Mouse (Mus musculus): ENCODE data around the gene Srebf2. TPM values are rescaled to one million over a fixed set of nuclear protein-coding genes. Genes with fewer than 3 reads are reported as not detected.
A peak's percentile ranks its signal among the peaks of the same experiment; 100 is the strongest.

Gene Srebf2
- polyA plus RNA-seq, 1 experiment from 2014 or later, result 155 TPM

DNA sequence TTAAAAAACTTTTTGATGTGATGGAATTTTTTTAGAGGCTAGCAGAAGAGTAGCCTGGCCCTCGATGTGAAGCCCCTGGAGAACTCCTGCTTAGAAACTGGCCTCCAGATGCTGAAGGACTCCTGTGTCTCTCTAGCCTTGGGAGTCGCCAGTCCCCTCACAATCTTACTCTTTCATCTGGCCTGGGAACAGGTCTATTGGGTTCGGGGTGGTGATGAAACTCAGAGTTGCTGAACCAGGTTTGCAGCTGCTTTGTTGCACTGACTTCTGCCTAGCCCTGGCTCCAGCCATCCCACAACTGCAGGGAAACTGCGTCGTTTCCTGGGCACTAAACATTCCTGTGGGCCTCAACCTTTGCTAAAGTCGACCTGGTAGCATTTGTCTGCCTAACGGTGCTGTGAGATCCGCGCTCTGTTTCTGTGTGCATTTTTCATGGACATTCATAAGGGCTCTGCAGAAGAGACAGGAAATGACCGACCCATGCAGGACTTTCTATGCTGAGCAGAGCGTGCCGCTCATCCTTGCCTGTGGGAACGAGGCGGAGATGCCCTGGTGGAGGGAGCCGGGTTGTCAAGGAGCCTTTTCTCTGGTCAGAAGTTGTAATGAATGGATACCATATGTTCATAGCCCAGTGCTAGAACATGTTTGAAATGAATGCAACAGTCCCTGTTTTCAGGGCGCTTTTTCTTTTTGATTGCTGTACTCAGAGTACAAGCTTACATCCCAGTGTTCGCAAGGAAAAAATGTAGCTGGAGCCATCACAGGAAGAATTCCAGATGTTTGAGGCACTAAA is 11.5 kb downstream of the Srebf2 start:
- Histone ChIP-seq H3K4me3 (no peak overlapping the region), H3K9me3 (no peaks in the 10 kb centered on the region), H3K36me3 (no peaks in the 10 kb centered on the region), H3K9ac (no peak overlapping the region), H3K4me2 (0 out of 2 replicates have a peak overlapping the region, but pooled peaks have one; percentile 19), H3K4me1 (peaks cover 57% of the 10 kb centered on the region), H3K27me3 (no peaks in the 10 kb centered on the region), H3K27ac (peak overlapping the region; percentile 86)
- ATAC-seq (ENCODE audit: insufficient number of reproducible peaks, low FRiP score, low TSS enrichment, low read depth), result no peak
- 34% methylated on average over 17 of the region's 17 CpGs for WGBS

DNA sequence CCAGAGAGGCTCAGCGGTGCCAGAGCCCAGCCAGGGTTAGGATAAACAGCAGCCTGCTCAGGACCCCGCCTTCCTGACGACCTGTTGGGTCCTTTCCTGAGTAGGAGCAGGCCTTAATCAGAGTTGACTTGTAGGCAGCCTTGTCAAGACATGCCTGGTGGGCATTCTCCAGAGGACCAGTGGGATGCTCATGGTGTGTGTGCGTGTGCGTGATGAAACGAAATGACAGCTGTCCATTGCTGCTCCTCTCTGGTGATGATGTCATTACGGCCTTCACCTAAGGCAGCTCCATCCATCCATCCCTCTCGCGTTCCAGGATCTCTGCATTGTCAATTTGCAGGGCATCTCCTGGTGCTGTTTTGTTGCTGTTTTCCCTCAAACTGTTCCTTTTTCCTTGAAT is 12.5 kb downstream of the Srebf2 start:
- Histone ChIP-seq H3K27ac (peak overlapping the region; percentile 86), H3K4me3 (no peak overlapping the region), H3K36me3 (no peaks in the 10 kb centered on the region), H3K27me3 (no peaks in the 10 kb centered on the region), H3K4me2 (no peak overlapping the region), H3K4me1 (peaks cover 63% of the 10 kb centered on the region), H3K9ac (no peak overlapping the region), H3K9me3 (no peaks in the 10 kb centered on the region)
- WGBS, result 80% methylated on average over 9 of the region's 9 CpGs
- ATAC-seq (ENCODE audit: insufficient number of reproducible peaks, low FRiP score, low TSS enrichment, low read depth), result no peak

DNA sequence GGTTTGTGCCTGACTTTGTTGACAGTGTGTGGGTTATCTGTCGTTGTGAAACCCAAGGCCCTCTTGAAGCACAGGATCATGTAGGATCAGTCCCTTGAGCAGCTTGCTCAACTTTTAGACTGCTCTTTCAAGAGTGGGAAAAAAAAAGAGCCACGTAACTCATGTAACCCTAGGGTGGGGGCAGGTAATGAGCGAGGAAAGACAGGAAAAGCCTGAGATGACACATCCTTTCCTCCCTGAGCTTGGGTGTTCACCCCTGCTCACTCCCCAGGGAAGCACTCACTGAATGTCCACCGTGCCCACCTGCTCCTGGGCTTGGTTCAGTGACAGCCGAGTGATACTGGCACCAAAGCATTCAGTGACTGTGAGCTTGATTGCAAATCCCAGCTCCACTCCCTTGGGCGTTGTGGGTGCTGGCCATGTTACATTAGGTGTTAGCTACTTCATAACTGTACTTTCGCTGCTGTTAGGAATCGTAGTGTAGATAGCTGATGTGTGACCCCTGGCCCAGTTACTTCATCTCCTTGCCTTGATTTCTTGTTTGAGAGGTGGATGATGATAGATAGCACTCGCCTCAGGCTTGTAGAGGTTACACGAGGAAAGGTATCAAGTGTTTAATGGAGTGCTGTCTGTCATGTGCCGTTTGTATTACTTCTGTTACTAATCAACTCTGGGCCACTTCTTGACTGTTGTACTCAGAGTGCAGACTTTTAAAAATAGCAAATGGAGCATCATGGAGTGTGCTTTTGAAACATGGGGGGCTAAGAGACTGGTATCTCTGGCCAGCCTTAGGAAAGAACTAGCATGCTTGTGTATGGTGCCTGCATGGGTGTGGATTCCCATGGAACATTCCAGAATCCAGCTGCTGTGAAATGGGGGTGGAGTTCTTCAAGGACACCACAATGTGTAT is 14.0 kb downstream of the Srebf2 start:
- no peaks in the 10 kb centered on the region for H3K36me3 ChIP-seq
- H3K9ac ChIP-seq, result no peak overlapping the region
- no peaks in the 10 kb centered on the region for H3K27me3 ChIP-seq
- H3K9me3 ChIP-seq, result no peaks in the 10 kb centered on the region
- no peak overlapping the region for H3K4me2 ChIP-seq
- ATAC-seq (ENCODE audit: insufficient number of reproducible peaks, low FRiP score, low TSS enrichment, low read depth), result no peak
- WGBS, result 58% methylated on average over 11 of the region's 11 CpGs
- no peak overlapping the region for H3K4me3 ChIP-seq
- peaks cover 70% of the 10 kb centered on the region for H3K4me1 ChIP-seq
- H3K27ac ChIP-seq, result peak overlapping the region; percentile 86

GRCm38 (mm10) chr15:82161965-82162600 is 15.1 kb downstream of the Srebf2 start:
- no peak for ATAC-seq (ENCODE audit: insufficient number of reproducible peaks, low FRiP score, low TSS enrichment, low read depth)
- Histone ChIP-seq H3K9me3 (no peaks in the 10 kb centered on the region), H3K9ac (no peak overlapping the region), H3K27ac (no peak overlapping the region), H3K4me2 (no peak overlapping the region), H3K4me3 (no peak overlapping the region), H3K27me3 (no peaks in the 10 kb centered on the region), H3K36me3 (no peaks in the 10 kb centered on the region), H3K4me1 (peaks cover 78% of the 10 kb centered on the region)
- 71% methylated on average over 12 of the region's 12 CpGs for WGBS

- Histone ChIP-seq H3K27ac (peak overlapping the region; percentile 40; the same call in 1 of the 2 replicates), H3K4me2 (no peak overlapping the region), H3K27me3 (no peaks in the 10 kb centered on the region), H3K9me3 (no peaks in the 10 kb centered on the region), H3K36me3 (no peaks in the 10 kb centered on the region), H3K4me3 (no peak overlapping the region), H3K9ac (no peak overlapping the region), H3K4me1 (peaks cover 75% of the 10 kb centered on the region)
- no peak for ATAC-seq (ENCODE audit: insufficient number of reproducible peaks, low FRiP score, low TSS enrichment, low read depth)
- WGBS, result 82% methylated on average over 10 of the region's 10 CpGs
Observed at GRCm38 (mm10) chr15:82163356-82164060, 16.5 kb downstream of the Srebf2 start.

GRCm38 (mm10) chr15:82164061-82164399 is 17.0 kb downstream of the Srebf2 start:
- Histone ChIP-seq H3K4me3 (no peak overlapping the region), H3K9me3 (no peaks in the 10 kb centered on the region), H3K4me2 (no peak overlapping the region), H3K9ac (no peak overlapping the region), H3K27me3 (no peaks in the 10 kb centered on the region), H3K36me3 (no peaks in the 10 kb centered on the region), H3K4me1 (peaks cover 71% of the 10 kb centered on the region), H3K27ac (peak overlapping the region; percentile 40; the same call in 1 of the 2 replicates)
- no peak for ATAC-seq (ENCODE audit: insufficient number of reproducible peaks, low FRiP score, low TSS enrichment, low read depth)
- WGBS, result 57% methylated on average over 4 of the region's 4 CpGs

GRCm38 (mm10) chr15:82164496-82164895 is 17.5 kb downstream of the Srebf2 start:
- Histone ChIP-seq H3K4me3 (no peak overlapping the region), H3K27ac (no peak overlapping the region; the same call in 1 of the 2 replicates), H3K9me3 (no peaks in the 10 kb centered on the region), H3K36me3 (no peaks in the 10 kb centered on the region), H3K4me2 (no peak overlapping the region), H3K4me1 (peaks cover 66% of the 10 kb centered on the region), H3K27me3 (no peaks in the 10 kb centered on the region), H3K9ac (no peak overlapping the region)
- ATAC-seq (ENCODE audit: insufficient number of reproducible peaks, low FRiP score, low TSS enrichment, low read depth), result no peak
- 65% methylated on average over 7 of the region's 7 CpGs for WGBS

- H3K4me2 ChIP-seq, result no peak overlapping the region
- 52% methylated on average over 8 of the region's 8 CpGs for WGBS
- peaks cover 60% of the 10 kb centered on the region for H3K4me1 ChIP-seq
- ATAC-seq (ENCODE audit: insufficient number of reproducible peaks, low FRiP score, low TSS enrichment, low read depth), result no peak
- no peaks in the 10 kb centered on the region for H3K9me3 ChIP-seq
- H3K27me3 ChIP-seq, result no peaks in the 10 kb centered on the region
- H3K36me3 ChIP-seq, result peaks cover 10% of the 10 kb centered on the region
- H3K9ac ChIP-seq, result no peak overlapping the region
- no peak overlapping the region for H3K4me3 ChIP-seq
- peak overlapping the region; percentile 75 for H3K27ac ChIP-seq
Observed at GRCm38 (mm10) chr15:82165332-82166239, 18.6 kb downstream of the Srebf2 start.

DNA sequence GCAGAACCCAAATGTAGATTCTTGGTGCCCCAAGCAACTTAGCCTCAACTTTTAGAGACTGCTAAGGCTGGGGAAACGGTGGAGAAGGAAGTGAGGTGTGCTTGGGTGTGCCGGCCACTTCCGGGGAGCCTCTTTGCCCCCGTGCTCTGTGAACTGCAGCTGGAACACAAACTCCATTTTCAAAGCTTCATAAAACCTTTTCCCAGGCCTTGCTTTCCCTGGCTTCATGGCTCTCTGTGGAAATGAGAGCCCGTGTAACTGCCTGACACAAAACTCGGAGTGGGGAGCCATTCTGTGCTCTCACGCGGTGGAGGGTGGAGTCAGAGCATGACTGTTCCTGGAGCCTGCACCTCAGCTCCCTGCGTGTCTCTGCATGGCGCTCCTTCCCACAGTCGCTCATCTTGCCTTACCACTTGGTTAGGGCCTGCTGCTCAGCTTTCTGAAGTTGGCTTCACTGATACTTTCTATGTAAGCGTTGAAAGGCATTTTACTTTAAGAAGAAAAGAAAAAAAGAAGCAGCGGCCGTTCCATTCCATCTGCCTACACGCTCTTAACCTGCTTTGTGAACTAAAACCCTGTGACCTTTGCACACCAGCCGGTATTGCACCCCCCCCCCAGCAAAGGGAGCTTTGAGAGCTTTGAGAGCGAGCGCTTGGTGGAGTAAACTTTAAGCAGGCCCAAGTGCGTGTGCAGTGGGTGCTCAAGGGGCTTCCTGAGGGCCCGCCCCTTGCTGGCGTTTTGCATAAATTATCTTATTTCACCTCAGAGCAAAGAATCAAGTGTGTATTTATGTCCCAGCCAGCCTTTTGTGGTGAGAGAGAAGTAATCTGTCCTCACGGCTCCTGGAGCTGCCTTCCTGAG is 19.5 kb downstream of the Srebf2 start:
- peaks cover 19% of the 10 kb centered on the region for H3K36me3 ChIP-seq
- H3K4me3 ChIP-seq, result no peak overlapping the region
- WGBS, result 49% methylated on average over 22 of the region's 22 CpGs
- H3K4me2 ChIP-seq, result 0 out of 2 replicates have a peak overlapping the region, but pooled peaks have one; percentile 2
- no peak for ATAC-seq (ENCODE audit: insufficient number of reproducible peaks, low FRiP score, low TSS enrichment, low read depth)
- H3K9me3 ChIP-seq, result no peaks in the 10 kb centered on the region
- no peaks in the 10 kb centered on the region for H3K27me3 ChIP-seq
- peaks cover 51% of the 10 kb centered on the region for H3K4me1 ChIP-seq
- H3K9ac ChIP-seq, result no peak overlapping the region
- peak overlapping the region; percentile 75 for H3K27ac ChIP-seq

Measured in limb, embryonic 15.5 days (tissue).